Mouse (Mus musculus): ENCODE data around the gene Rnf166.

GRCm38 (mm10) chr8:122511552-122511951 is 35.7 kb upstream of the Rnf166 start:
- TF ChIP-seq POLR2A (IDR thresholded peaks at IDR 0.05; ENCODE audit: low read depth, low read length), result no peak
- no peak for TF ChIP-seq CTCF (IDR thresholded peaks at IDR 0.05; ENCODE audit: extremely low read depth, insufficient read depth, insufficient read length, insufficient replicate concordance)

Data from spleen, adult 2 months (tissue).